Mouse (Mus musculus) spleen, adult 2 months (tissue): ENCODE results near the gene Tmem52. TPM values are rescaled to one million over a fixed set of nuclear protein-coding genes. Genes with fewer than 3 reads are reported as not detected.

Experiments used
- DNase-seq, 2 experiments: peaks; one replicate each; pipeline versions ENCODE4 v3.0.0 to v3.0.0-alpha.2; 2012 to 2021; ENCODE audit warnings: low spot score in 2 of 2, low read depth in 1 of 2
- H3K27ac ChIP-seq: fragments of 200-500 bp; 2 replicates; pipeline ENCODE4 v1.5.1; 2012; ENCODE audit warnings: low read length, inconsistent platforms; ENCODE audit not compliant: insufficient read depth
- H3K27me3 ChIP-seq: fragments of 200-500 bp; 2 replicates; pipeline ENCODE4 v1.6.1; 2012; ENCODE audit warnings: mild to moderate bottlenecking, moderate library complexity, low read length, inconsistent platforms; ENCODE audit not compliant: control insufficient read depth, insufficient read depth
- H3K36me3 ChIP-seq: fragments of 200-500 bp; 2 replicates; pipeline ENCODE4 v1.6.1; 2012; ENCODE audit warnings: mild to moderate bottlenecking, low read length, inconsistent platforms; ENCODE audit not compliant: control insufficient read depth, insufficient read depth
- H3K4me1 ChIP-seq: fragments of 200-500 bp; 2 replicates; pipeline ENCODE4 v1.6.1; 2011; ENCODE audit warnings: inconsistent platforms; ENCODE audit not compliant: control insufficient read depth, insufficient read depth, insufficient read length
- H3K4me3 ChIP-seq: fragments of 200-500 bp; 2 replicates; pipeline ENCODE4 v1.5.1; 2011; ENCODE audit warnings: mild to moderate bottlenecking, inconsistent platforms; ENCODE audit not compliant: insufficient read depth, insufficient read length; ENCODE audit errors: extremely low read depth
- CTCF ChIP-seq: fragments of 200-500 bp; IDR thresholded peaks from 2 replicates; pipeline ENCODE4 v1.5.1; 2011; ENCODE audit warnings: mild to moderate bottlenecking, inconsistent platforms; ENCODE audit not compliant: insufficient read depth, insufficient read length, insufficient replicate concordance; ENCODE audit errors: extremely low read depth
- POLR2A ChIP-seq: fragments of 200-500 bp; IDR thresholded peaks from 2 replicates; pipeline ENCODE4 v1.6.1; 2011; ENCODE audit warnings: low read depth, low read length, inconsistent platforms
- WGBS: fragments of 180-500 bp; shearing (Covaris S2); methylation state at CpG from one replicate; pipeline ENCODE4 v1.1.7; 2018; 5-methylcytosine and 5-hydroxymethylcytosine counted together
- polyA plus RNA-seq: library from polyadenylated mRNA; depleted of rRNA; stranded (reverse); fragments of >200 nt; gene quantifications from 2 replicates; pipeline ENCODE4 v1.2.3, GENCODE M21; 2012

Tmem52 gene
- polyA plus RNA-seq, 1 experiment: 0.26 TPM

DNA sequence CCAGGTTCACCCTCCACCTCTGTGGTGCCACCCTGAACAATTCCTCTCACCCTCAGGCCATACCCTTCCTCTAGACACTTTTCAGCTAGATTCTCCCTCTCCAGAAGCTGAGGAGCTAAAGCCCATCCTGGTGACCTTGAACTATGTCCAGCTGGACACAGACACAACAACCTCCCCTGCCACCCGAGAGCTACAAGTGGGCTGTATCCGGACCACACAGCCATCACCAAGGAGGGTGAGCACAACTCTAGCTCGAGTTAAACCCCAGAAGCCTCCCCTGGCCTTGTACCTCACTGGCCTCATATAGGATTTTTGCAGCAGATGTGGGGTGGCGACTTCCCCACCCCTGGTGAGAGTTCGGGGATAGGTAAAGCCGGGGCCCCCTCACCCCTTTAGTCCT is 3.3 kb upstream of the Tmem52 start:
- H3K27ac ChIP-seq: no peak overlapping the region
- 82% methylated on average over 6 of the region's 6 CpGs for WGBS
- no peaks in the 10 kb centered on the region for H3K36me3 ChIP-seq
- H3K4me3 ChIP-seq: no peak overlapping the region
- H3K4me1 ChIP-seq: peaks cover 4% of the 10 kb centered on the region
- DNase-seq: no peak
- TF ChIP-seq CTCF (no peak), POLR2A (no peak)
- H3K27me3 ChIP-seq: no peaks in the 10 kb centered on the region

- 80% methylated on average over 5 of the region's 5 CpGs for WGBS
- no peak for DNase-seq
- H3K36me3 ChIP-seq: no peaks in the 10 kb centered on the region
- no peaks in the 10 kb centered on the region for H3K27me3 ChIP-seq
- H3K27ac ChIP-seq: no peak overlapping the region
- no peak overlapping the region for H3K4me3 ChIP-seq
- H3K4me1 ChIP-seq: peaks cover 4% of the 10 kb centered on the region
- no peak for TF ChIP-seq POLR2A
- TF ChIP-seq CTCF: no peak
These were observed 2.8 kb upstream of the Tmem52 start for GRCm38 (mm10) chr4:155466080-155466479.

GRCm38 (mm10) chr4:155467237-155468010 is 1.5 kb upstream of the Tmem52 start:
- Histone ChIP-seq H3K27ac (no peak overlapping the region), H3K27me3 (no peaks in the 10 kb centered on the region), H3K4me3 (no peak overlapping the region), H3K4me1 (peaks cover 4% of the 10 kb centered on the region), H3K36me3 (no peaks in the 10 kb centered on the region)
- 83% methylated on average over 13 of the region's 13 CpGs for WGBS
- TF ChIP-seq POLR2A (no peak), CTCF (no peak)
- no peak for DNase-seq

- 83% methylated on average over 18 of the region's 18 CpGs for WGBS
These were observed 812 bp downstream of the Tmem52 start for GRCm38 (mm10) chr4:155469590-155470262.

DNA sequence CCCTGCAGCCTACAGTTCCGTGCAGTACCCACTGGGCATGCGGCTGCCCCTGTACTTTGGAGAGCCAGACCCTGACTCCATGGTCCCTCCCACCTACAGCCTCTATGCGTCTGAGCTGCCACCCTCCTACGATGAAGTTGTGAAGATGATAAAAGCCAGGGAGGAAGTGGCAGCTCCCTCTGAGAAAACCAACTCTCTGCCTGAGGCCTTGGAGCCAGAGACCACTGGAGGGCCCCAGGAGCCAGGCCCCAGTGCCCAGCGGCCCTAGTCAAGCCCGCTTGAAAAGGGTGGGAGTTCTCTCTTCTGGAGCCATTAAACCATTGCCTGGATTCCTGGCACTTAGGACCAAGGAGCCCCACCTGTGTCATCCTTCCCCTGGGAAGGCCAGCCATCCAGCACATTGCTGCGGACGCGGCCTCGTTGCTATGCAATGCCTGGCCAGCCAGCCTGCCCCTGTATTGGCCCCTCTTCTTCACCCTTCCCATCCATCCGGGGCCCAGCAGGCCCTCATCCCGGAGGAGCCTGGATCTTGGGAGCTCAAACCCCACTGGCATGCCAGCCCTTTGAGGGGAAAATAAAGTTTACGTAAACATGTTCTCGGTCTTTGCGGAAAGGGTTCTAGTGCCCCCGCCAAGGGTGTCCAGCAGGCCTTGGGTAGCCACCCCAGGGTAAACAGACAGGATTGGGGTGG is 1.5 kb downstream of the Tmem52 start:
- no peak overlapping the region for H3K27ac ChIP-seq
- TF ChIP-seq CTCF (no peak), POLR2A (no peak)
- no peaks in the 10 kb centered on the region for H3K27me3 ChIP-seq
- H3K4me1 ChIP-seq: peaks cover 4% of the 10 kb centered on the region
- DNase-seq: no peak
- H3K4me3 ChIP-seq: no peak overlapping the region
- no peaks in the 10 kb centered on the region for H3K36me3 ChIP-seq
- 83% methylated on average over 16 of the region's 16 CpGs for WGBS

More at GRCm38 (mm10) chr4:155469590-155470262, 812 bp downstream of the Tmem52 start:
- H3K36me3 ChIP-seq: no peaks in the 10 kb centered on the region
- no peak overlapping the region for H3K4me3 ChIP-seq
- H3K4me1 ChIP-seq: peaks cover 4% of the 10 kb centered on the region
- no peak overlapping the region for H3K27ac ChIP-seq
- no peaks in the 10 kb centered on the region for H3K27me3 ChIP-seq
- TF ChIP-seq CTCF: no peak
- no peak for TF ChIP-seq POLR2A
- no peak for DNase-seq

DNA sequence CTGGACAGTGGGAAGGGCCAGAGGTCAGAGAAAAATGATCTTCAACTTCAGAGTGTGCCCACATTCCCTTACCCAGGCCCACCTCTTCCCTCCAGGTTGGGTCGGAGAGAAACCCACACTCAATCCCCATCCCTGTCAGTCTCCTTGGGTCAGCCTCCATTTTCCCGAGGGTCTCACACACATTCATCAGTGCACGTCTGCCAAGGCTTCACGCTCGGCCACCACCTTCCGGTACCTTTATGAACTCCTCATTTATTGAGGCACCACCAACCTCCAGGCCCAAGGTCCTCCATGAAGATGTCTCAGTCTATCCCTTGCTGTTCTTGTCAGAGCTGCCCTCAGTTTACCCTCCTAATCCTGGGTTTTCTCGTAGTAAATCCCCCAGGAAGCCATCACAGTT is 2.1 kb downstream of the Tmem52 start:
- H3K36me3 ChIP-seq: no peaks in the 10 kb centered on the region
- TF ChIP-seq POLR2A (no peak), CTCF (no peak)
- no peak overlapping the region for H3K4me3 ChIP-seq
- H3K4me1 ChIP-seq: peaks cover 4% of the 10 kb centered on the region
- no peak overlapping the region for H3K27ac ChIP-seq
- no peak for DNase-seq
- 90% methylated on average over 7 of the region's 7 CpGs for WGBS
- no peaks in the 10 kb centered on the region for H3K27me3 ChIP-seq

DNA sequence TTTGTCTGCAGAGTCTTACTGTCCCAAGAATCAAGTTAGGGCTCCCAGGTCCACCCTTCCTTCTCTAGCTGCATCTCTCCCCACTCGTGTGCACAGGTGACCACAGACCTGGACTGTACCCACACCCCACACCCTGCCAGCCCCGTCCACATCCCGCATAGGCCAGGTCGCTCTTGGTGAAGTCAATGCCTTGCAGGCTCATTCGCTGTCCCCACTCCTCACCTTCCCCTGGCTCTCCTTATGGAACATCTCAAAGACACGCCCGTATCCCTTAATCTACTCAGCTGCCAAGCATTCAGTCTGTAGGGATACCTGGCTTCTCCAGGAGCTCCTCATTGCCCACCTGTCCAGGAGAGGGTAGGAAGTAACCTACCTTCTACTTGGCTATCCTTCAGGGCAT is 2.5 kb downstream of the Tmem52 start:
- no peak for TF ChIP-seq CTCF
- TF ChIP-seq POLR2A: no peak
- H3K4me3 ChIP-seq: no peak overlapping the region
- WGBS: 88% methylated on average over 7 of the region's 7 CpGs
- no peaks in the 10 kb centered on the region for H3K27me3 ChIP-seq
- no peak overlapping the region for H3K27ac ChIP-seq
- no peaks in the 10 kb centered on the region for H3K36me3 ChIP-seq
- DNase-seq: no peak
- H3K4me1 ChIP-seq: peaks cover 4% of the 10 kb centered on the region
